Mouse (Mus musculus): ENCODE data around the gene Gm49403. TPM values are rescaled to one million over a fixed set of nuclear protein-coding genes. Genes with fewer than 3 reads are reported as not detected.

The Gm49403 gene
- total and polyA plus RNA-seq, 2 experiments, result not detected

DNA sequence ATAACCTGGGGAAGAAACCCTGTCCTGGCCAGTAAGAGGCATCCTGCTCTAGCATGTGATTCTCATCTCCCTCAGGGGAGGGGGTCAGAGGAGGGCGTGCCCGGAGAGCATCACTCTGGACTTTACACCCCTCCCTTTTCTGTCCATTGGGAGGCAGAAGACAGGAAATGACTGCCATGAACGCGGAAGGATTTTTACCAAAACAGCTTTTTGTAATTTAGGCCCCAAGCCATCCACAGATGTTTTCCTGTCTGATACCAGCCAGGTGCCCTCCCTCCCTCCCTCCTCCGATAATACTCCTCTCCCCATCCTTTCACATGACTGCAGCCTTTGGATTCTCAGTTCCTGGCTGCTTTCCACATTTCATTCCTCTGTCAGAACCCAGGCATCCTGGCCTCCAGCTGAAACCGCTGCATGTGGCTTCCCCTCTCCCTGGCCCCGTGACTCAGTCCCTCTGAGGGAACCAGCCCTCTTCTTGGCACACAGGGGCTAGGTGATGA lies 33.3 kb upstream of the Gm49403 start, which contains the start of gene Lrrn4cl:
Gene Lrrn4cl (plus strand): TSS at position 367 of the 500 bp plus-strand sequence.
- Histone ChIP-seq H3K27ac (replicated peaks; ENCODE audit: insufficient read depth, low read depth, low read length) (no peak within 1 kb of the TSS), H3K4me3 (ENCODE audit: insufficient read depth, low read depth, low read length) (no peak within 1 kb of the TSS), H3K79me2 (ENCODE audit: control insufficient read depth, insufficient read depth, low read length) (no peaks in the 10 kb centered on the region), H3K27me3 (ENCODE audit: control insufficient read depth, insufficient read depth, low read length) (no peaks in the 10 kb centered on the region), H3K36me3 (ENCODE audit: control insufficient read depth, insufficient read depth, low read length) (peaks cover 15% of the 10 kb centered on the region), H3K4me1 (ENCODE audit: control insufficient read depth, insufficient read depth, low read length) (no peaks in the 10 kb centered on the region), H3K9ac (ENCODE audit: low read depth, low read length) (no peak within 1 kb of the TSS)
- WGBS, result 40% methylated on average over 7 of the region's 7 CpGs
- no peak for DNase-seq (ENCODE audit: extremely low read depth, low read depth, low spot score)
- TF ChIP-seq CTCF (IDR thresholded peaks at IDR 0.05; ENCODE audit: low read depth, low read length), result no peak
- no peak for TF ChIP-seq POLR2A (IDR thresholded peaks at IDR 0.05; ENCODE audit: extremely low read depth, insufficient read depth, low read length)

DNA sequence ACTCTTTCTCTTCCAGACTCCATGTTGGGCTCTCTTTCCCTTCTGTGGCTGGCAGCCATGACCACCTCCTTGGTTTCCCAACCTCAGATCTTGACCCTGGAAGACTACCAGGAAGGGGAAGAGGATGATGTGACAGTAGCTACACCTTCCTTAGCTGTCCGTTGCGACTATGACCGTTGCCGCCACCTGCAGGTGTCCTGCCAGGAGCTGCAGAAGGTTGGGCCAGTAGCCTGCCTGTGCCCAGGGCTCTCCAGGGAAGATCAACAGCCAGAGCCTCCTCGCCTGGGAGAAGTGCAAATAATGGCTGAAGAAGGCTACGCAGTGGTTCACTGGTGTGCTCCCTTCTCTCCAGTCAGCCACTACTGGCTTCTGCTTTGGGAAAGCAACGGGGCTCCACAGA lies 32.1 kb upstream of the Gm49403 start:
- H3K4me1 ChIP-seq (ENCODE audit: control insufficient read depth, insufficient read depth, low read length), result no peaks in the 10 kb centered on the region
- 17% methylated on average over 7 of the region's 7 CpGs for WGBS
- TF ChIP-seq CTCF (IDR thresholded peaks at IDR 0.05; ENCODE audit: low read depth, low read length) (peak; percentile 51), POLR2A (IDR thresholded peaks at IDR 0.05; ENCODE audit: extremely low read depth, insufficient read depth, low read length) (no peak)
- H3K27ac ChIP-seq (replicated peaks; ENCODE audit: insufficient read depth, low read depth, low read length), result no peak overlapping the region
- H3K36me3 ChIP-seq (ENCODE audit: control insufficient read depth, insufficient read depth, low read length), result peaks cover 7% of the 10 kb centered on the region; the same call in 1 of the 2 replicates
- no peak overlapping the region for H3K9ac ChIP-seq (ENCODE audit: low read depth, low read length)
- no peak for DNase-seq (ENCODE audit: extremely low read depth, low read depth, low spot score)
- H3K79me2 ChIP-seq (ENCODE audit: control insufficient read depth, insufficient read depth, low read length), result no peaks in the 10 kb centered on the region
- no peaks in the 10 kb centered on the region for H3K27me3 ChIP-seq (ENCODE audit: control insufficient read depth, insufficient read depth, low read length)
- no peak overlapping the region for H3K4me3 ChIP-seq (ENCODE audit: insufficient read depth, low read depth, low read length)

- Histone ChIP-seq H3K27ac (replicated peaks; ENCODE audit: insufficient read depth, low read depth, low read length) (no peak overlapping the region), H3K36me3 (ENCODE audit: control insufficient read depth, insufficient read depth, low read length) (peaks cover 3% of the 10 kb centered on the region; the same call in 1 of the 2 replicates), H3K79me2 (ENCODE audit: control insufficient read depth, insufficient read depth, low read length) (no peaks in the 10 kb centered on the region), H3K4me1 (ENCODE audit: control insufficient read depth, insufficient read depth, low read length) (no peaks in the 10 kb centered on the region), H3K4me3 (ENCODE audit: insufficient read depth, low read depth, low read length) (no peak overlapping the region), H3K9ac (ENCODE audit: low read depth, low read length) (no peak overlapping the region), H3K27me3 (ENCODE audit: control insufficient read depth, insufficient read depth, low read length) (no peaks in the 10 kb centered on the region)
- TF ChIP-seq POLR2A (IDR thresholded peaks at IDR 0.05; ENCODE audit: extremely low read depth, insufficient read depth, low read length), result no peak
- no peak for TF ChIP-seq CTCF (IDR thresholded peaks at IDR 0.05; ENCODE audit: low read depth, low read length)
- no peak for DNase-seq (ENCODE audit: extremely low read depth, low read depth, low spot score)
- whole genome bisulfite sequencing, result 69% methylated on average over 10 of the region's 10 CpGs
These were observed 31.3 kb upstream of the Gm49403 start for GRCm38 (mm10) chr19:8852236-8852928.

DNA sequence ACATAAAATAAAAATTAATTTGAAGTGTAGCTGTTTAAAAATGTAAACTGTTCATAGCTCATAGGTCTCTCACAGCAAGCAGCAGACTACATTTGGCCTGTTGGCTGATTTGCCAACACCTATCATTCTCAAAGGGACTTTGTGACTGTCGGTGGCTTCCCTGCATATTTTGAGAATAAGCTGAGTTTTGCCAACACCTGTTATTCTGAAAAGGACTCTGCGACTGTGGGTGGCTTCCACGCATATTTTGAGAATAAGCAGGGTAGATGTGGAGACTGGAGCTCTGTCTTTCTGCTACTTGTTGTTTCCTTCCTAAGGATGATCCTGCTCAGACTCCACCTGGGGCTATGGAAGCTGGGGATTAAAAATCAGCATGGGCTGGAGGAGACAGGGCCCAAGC lies 30.6 kb upstream of the Gm49403 start:
- H3K9ac ChIP-seq (ENCODE audit: low read depth, low read length), result no peak overlapping the region
- H3K36me3 ChIP-seq (ENCODE audit: control insufficient read depth, insufficient read depth, low read length), result peaks cover 3% of the 10 kb centered on the region; the same call in 1 of the 2 replicates
- no peak for DNase-seq (ENCODE audit: extremely low read depth, low read depth, low spot score)
- no peak overlapping the region for H3K27ac ChIP-seq (replicated peaks; ENCODE audit: insufficient read depth, low read depth, low read length)
- H3K4me1 ChIP-seq (ENCODE audit: control insufficient read depth, insufficient read depth, low read length), result no peaks in the 10 kb centered on the region
- no peaks in the 10 kb centered on the region for H3K79me2 ChIP-seq (ENCODE audit: control insufficient read depth, insufficient read depth, low read length)
- 85% methylated on average over 3 of the region's 3 CpGs for WGBS
- no peaks in the 10 kb centered on the region for H3K27me3 ChIP-seq (ENCODE audit: control insufficient read depth, insufficient read depth, low read length)
- H3K4me3 ChIP-seq (ENCODE audit: insufficient read depth, low read depth, low read length), result no peak overlapping the region
- no peak for TF ChIP-seq POLR2A (IDR thresholded peaks at IDR 0.05; ENCODE audit: extremely low read depth, insufficient read depth, low read length)
- no peak for TF ChIP-seq CTCF (IDR thresholded peaks at IDR 0.05; ENCODE audit: low read depth, low read length)

DNA sequence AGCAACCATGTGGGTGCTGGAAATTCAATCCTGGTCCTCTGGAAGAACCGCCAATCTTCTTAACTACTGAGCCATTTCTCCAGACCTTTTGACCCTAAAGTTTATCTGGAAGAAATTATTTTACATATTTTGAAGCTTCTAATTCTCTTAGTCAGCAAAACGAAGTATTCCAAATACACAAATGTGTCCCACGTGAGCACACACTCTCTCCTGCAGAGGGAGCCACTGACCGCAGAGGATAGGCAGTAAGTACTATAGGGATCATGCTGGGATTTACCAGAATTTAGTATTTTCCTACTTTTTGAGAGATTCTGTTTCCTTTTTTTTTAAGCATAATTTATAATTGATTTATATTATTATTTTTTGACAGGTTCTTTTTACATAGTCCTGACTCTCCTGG lies 26.0 kb upstream of the Gm49403 start:
- no peaks in the 10 kb centered on the region for H3K4me1 ChIP-seq (ENCODE audit: control insufficient read depth, insufficient read depth, low read length)
- H3K27me3 ChIP-seq (ENCODE audit: control insufficient read depth, insufficient read depth, low read length), result no peaks in the 10 kb centered on the region
- no peaks in the 10 kb centered on the region for H3K36me3 ChIP-seq (ENCODE audit: control insufficient read depth, insufficient read depth, low read length)
- peak; percentile 73 for DNase-seq (ENCODE audit: extremely low read depth, low read depth, low spot score)
- no peak overlapping the region for H3K4me3 ChIP-seq (ENCODE audit: insufficient read depth, low read depth, low read length)
- peak; percentile 81 for TF ChIP-seq CTCF (IDR thresholded peaks at IDR 0.05; ENCODE audit: low read depth, low read length)
- no peak for TF ChIP-seq POLR2A (IDR thresholded peaks at IDR 0.05; ENCODE audit: extremely low read depth, insufficient read depth, low read length)
- WGBS, result 26% methylated on average over 4 of the region's 4 CpGs
- H3K79me2 ChIP-seq (ENCODE audit: control insufficient read depth, insufficient read depth, low read length), result no peaks in the 10 kb centered on the region
- H3K27ac ChIP-seq (replicated peaks; ENCODE audit: insufficient read depth, low read depth, low read length), result no peak overlapping the region
- no peak overlapping the region for H3K9ac ChIP-seq (ENCODE audit: low read depth, low read length)

DNA sequence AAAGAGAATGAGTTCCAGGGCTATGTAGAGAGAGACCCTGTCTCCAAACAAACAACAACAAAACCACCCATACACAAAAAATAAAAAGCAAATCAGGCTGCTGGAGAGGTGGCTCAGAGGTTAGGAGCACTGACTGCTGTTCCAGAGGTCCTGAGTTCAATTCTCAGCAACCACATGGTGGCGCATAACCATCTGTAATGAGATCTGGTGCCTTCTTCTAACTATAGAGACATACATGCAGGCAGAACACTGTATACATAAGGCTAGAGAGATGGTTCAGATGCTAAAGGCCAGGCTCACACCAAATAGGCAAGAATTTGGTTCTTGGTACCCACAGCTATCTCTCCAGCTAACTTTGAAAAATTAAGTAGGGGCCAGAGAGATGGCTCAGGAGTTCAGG lies 24.7 kb upstream of the Gm49403 start:
- 16% methylated on average over 1 of the region's 1 CpGs for WGBS
- H3K27ac ChIP-seq (replicated peaks; ENCODE audit: insufficient read depth, low read depth, low read length), result no peak overlapping the region
- H3K4me3 ChIP-seq (ENCODE audit: insufficient read depth, low read depth, low read length), result no peak overlapping the region
- H3K79me2 ChIP-seq (ENCODE audit: control insufficient read depth, insufficient read depth, low read length), result no peaks in the 10 kb centered on the region
- DNase-seq (ENCODE audit: extremely low read depth, low read depth, low spot score), result no peak
- TF ChIP-seq POLR2A (IDR thresholded peaks at IDR 0.05; ENCODE audit: extremely low read depth, insufficient read depth, low read length) (no peak), CTCF (IDR thresholded peaks at IDR 0.05; ENCODE audit: low read depth, low read length) (peak; percentile 41; the same call in 1 of the 2 replicates)
- H3K9ac ChIP-seq (ENCODE audit: low read depth, low read length), result no peak overlapping the region
- no peaks in the 10 kb centered on the region for H3K36me3 ChIP-seq (ENCODE audit: control insufficient read depth, insufficient read depth, low read length)
- H3K27me3 ChIP-seq (ENCODE audit: control insufficient read depth, insufficient read depth, low read length), result no peaks in the 10 kb centered on the region
- no peaks in the 10 kb centered on the region for H3K4me1 ChIP-seq (ENCODE audit: control insufficient read depth, insufficient read depth, low read length)
